Mouse (Mus musculus): Measurements from ENCODE around the gene Slc17a8. TPM values are rescaled to one million over a fixed set of nuclear protein-coding genes. Genes with fewer than 3 reads are reported as not detected.

Gene Slc17a8
- polyA plus RNA-seq, 1 experiment from 2014 or later: 0.59 TPM

- Histone ChIP-seq H3K36me3 (no peaks in the 10 kb centered on the region), H3K9ac (replicated peaks) (no peak overlapping the region), H3K4me3 (no peak overlapping the region), H3K27ac (replicated peaks) (no peak overlapping the region), H3K27me3 (no peaks in the 10 kb centered on the region), H3K9me3 (no peaks in the 10 kb centered on the region), H3K4me2 (replicated peaks) (no peak overlapping the region), H3K4me1 (no peaks in the 10 kb centered on the region)
- WGBS: 90% methylated on average over 4 of the region's 4 CpGs
- ATAC-seq (ENCODE audit: low FRiP score, low read depth): no peak
These were observed 12.1 kb upstream of the Slc17a8 start for GRCm38 (mm10) chr10:89633121-89633520.

GRCm38 (mm10) chr10:89631831-89632230 lies 10.8 kb upstream of the Slc17a8 start:
- Histone ChIP-seq H3K9ac (replicated peaks) (no peak overlapping the region), H3K9me3 (no peaks in the 10 kb centered on the region), H3K4me1 (no peaks in the 10 kb centered on the region), H3K27ac (replicated peaks) (no peak overlapping the region), H3K4me2 (replicated peaks) (no peak overlapping the region), H3K36me3 (no peaks in the 10 kb centered on the region), H3K4me3 (no peak overlapping the region), H3K27me3 (no peaks in the 10 kb centered on the region)
- 62% methylated on average over 5 of the region's 5 CpGs for WGBS
- no peak for ATAC-seq (ENCODE audit: low FRiP score, low read depth)

- Histone ChIP-seq H3K27me3 (no peaks in the 10 kb centered on the region), H3K4me2 (replicated peaks) (no peak overlapping the region), H3K36me3 (no peaks in the 10 kb centered on the region), H3K27ac (replicated peaks) (no peak overlapping the region), H3K9ac (replicated peaks) (no peak overlapping the region), H3K4me3 (no peak overlapping the region), H3K4me1 (no peaks in the 10 kb centered on the region), H3K9me3 (no peaks in the 10 kb centered on the region)
- 0 out of 2 replicates have a peak, but pooled peaks have one; percentile 30 for ATAC-seq (ENCODE audit: low FRiP score, low read depth)
- WGBS: 100% methylated on average over 1 of the region's 1 CpGs
These were observed 9.5 kb upstream of the Slc17a8 start for GRCm38 (mm10) chr10:89630564-89630963.

DNA sequence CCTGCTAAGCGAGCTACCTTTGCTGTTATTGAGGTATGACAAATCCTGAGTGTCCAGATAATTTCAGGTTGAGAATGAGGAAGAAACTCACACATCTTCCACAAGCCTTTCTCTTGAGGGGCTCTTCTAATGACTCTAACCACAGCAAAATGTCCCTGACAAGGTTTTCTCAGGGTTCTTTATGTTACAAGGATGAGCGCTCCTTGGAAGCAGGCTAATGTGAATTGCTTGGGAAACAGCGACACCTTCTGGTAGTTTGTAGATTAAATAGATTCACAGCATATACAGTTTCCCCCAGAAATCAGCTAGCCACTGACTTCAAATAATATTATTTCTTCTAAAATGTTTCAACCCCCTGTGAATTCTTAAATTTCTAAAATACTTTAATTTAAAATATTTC lies 9.0 kb upstream of the Slc17a8 start:
- ATAC-seq (ENCODE audit: low FRiP score, low read depth): peak; percentile 84
- H3K27ac ChIP-seq (replicated peaks): no peak overlapping the region

DNA sequence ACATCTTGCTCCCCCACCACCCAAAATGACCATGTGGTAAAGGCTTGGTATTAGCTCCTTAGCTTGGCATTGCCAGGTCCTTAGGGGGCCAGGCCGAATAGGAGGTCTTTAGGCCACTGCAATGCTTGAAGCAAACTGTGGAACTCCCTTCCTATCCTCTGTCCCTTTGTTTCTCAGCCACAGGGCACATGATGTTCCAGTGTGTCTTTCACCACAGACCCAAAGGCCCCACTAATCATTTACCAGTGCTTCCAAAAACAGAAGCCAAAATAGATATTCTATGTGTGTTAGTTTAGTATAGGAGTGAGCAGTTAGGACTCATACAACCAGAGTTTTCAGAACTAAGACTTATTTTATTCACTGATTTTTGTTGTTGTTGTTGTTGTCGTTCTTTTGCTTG lies 5.7 kb upstream of the Slc17a8 start:
- H3K9ac ChIP-seq (replicated peaks): no peak overlapping the region
- H3K4me1 ChIP-seq: no peaks in the 10 kb centered on the region
- no peak overlapping the region for H3K27ac ChIP-seq (replicated peaks)
- ATAC-seq (ENCODE audit: low FRiP score, low read depth): no peak
- WGBS: 91% methylated on average over 2 of the region's 2 CpGs
- no peak overlapping the region for H3K4me2 ChIP-seq (replicated peaks)
- H3K4me3 ChIP-seq: no peak overlapping the region
- no peaks in the 10 kb centered on the region for H3K27me3 ChIP-seq
- H3K36me3 ChIP-seq: no peaks in the 10 kb centered on the region
- H3K9me3 ChIP-seq: no peaks in the 10 kb centered on the region

More for the DNA sequence above, 9.0 kb upstream of the Slc17a8 start:
- Histone ChIP-seq H3K9ac (replicated peaks) (no peak overlapping the region), H3K4me3 (no peak overlapping the region), H3K4me2 (replicated peaks) (no peak overlapping the region), H3K9me3 (no peaks in the 10 kb centered on the region), H3K36me3 (no peaks in the 10 kb centered on the region), H3K4me1 (no peaks in the 10 kb centered on the region), H3K27me3 (no peaks in the 10 kb centered on the region)
- 23% methylated on average over 3 of the region's 3 CpGs for whole genome bisulfite sequencing

DNA sequence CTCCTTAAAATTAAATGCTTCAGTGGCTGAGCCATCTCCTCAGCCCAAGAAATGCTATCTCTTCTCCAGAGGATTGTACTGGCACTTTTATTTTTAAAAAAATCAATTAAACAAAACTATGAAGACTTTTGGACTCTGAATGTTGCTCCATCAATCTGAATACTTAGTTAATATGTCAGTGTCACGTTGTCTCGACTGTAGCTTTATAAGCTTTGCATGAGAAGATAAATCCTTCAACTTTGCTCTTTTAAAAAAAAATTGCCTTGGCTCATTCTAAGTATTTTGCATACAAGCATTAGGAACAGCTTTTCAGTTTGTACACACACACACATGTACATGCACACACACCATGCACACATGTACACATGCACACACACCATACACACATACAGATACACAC lies 3.1 kb upstream of the Slc17a8 start:
- 95% methylated on average over 2 of the region's 2 CpGs for WGBS
- no peak for ATAC-seq (ENCODE audit: low FRiP score, low read depth)
- Histone ChIP-seq H3K27me3 (no peaks in the 10 kb centered on the region), H3K27ac (replicated peaks) (no peak overlapping the region), H3K4me1 (no peaks in the 10 kb centered on the region), H3K36me3 (no peaks in the 10 kb centered on the region), H3K4me3 (no peak overlapping the region), H3K4me2 (replicated peaks) (no peak overlapping the region), H3K9ac (replicated peaks) (no peak overlapping the region), H3K9me3 (no peaks in the 10 kb centered on the region)

GRCm38 (mm10) chr10:89599311-89599710 lies 21.7 kb downstream of the Slc17a8 start:
- H3K4me3 ChIP-seq: no peak overlapping the region
- no peak for ATAC-seq (ENCODE audit: low FRiP score, low read depth)
- H3K4me1 ChIP-seq: no peaks in the 10 kb centered on the region
- H3K36me3 ChIP-seq: no peaks in the 10 kb centered on the region
- WGBS: 84% methylated on average over 5 of the region's 5 CpGs
- H3K9me3 ChIP-seq: no peaks in the 10 kb centered on the region
- no peak overlapping the region for H3K27ac ChIP-seq (replicated peaks)
- H3K27me3 ChIP-seq: no peaks in the 10 kb centered on the region
- H3K9ac ChIP-seq (replicated peaks): no peak overlapping the region
- no peak overlapping the region for H3K4me2 ChIP-seq (replicated peaks)

GRCm38 (mm10) chr10:89597275-89597674 lies 23.8 kb downstream of the Slc17a8 start:
- no peak overlapping the region for H3K4me2 ChIP-seq (replicated peaks)
- no peak for ATAC-seq (ENCODE audit: low FRiP score, low read depth)
- WGBS: 86% methylated on average over 4 of the region's 4 CpGs

GRCm38 (mm10) chr10:89595935-89596334 lies 25.1 kb downstream of the Slc17a8 start:
- no peaks in the 10 kb centered on the region for H3K27me3 ChIP-seq
- no peaks in the 10 kb centered on the region for H3K9me3 ChIP-seq
- no peak overlapping the region for H3K27ac ChIP-seq (replicated peaks)
- H3K36me3 ChIP-seq: no peaks in the 10 kb centered on the region
- WGBS: 96% methylated on average over 5 of the region's 5 CpGs
- H3K4me1 ChIP-seq: peaks cover 4% of the 10 kb centered on the region; the same call in 1 of the 2 replicates
- H3K4me2 ChIP-seq (replicated peaks): no peak overlapping the region
- ATAC-seq (ENCODE audit: low FRiP score, low read depth): no peak
- H3K9ac ChIP-seq (replicated peaks): no peak overlapping the region
- no peak overlapping the region for H3K4me3 ChIP-seq

More at GRCm38 (mm10) chr10:89597275-89597674, 23.8 kb downstream of the Slc17a8 start:
- Histone ChIP-seq H3K4me3 (no peak overlapping the region), H3K9ac (replicated peaks) (no peak overlapping the region), H3K27me3 (no peaks in the 10 kb centered on the region), H3K9me3 (no peaks in the 10 kb centered on the region), H3K36me3 (no peaks in the 10 kb centered on the region), H3K27ac (replicated peaks) (no peak overlapping the region), H3K4me1 (peaks cover 4% of the 10 kb centered on the region; the same call in 1 of the 2 replicates)

DNA sequence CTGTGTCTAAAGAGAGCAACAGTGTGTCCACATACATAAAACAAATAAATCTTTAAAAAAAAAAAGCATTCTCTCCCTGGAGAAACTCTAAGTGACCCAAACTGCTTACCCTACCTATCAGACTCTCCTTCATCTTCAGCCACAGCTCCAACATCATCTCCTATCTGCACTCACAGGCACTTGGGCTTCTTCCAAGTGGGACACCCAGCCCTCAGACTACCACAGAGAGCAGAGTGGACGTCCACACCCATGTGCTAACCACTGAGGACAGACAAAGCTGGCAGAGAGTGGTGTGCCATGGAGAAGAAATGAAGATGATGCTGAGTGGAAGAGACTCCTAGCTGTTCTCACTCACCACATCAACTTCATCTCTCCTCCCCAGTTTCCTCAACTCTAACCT lies 25.5 kb downstream of the Slc17a8 start:
- no peak overlapping the region for H3K4me2 ChIP-seq (replicated peaks)
- 80% methylated on average over 1 of the region's 1 CpGs for WGBS
- H3K27ac ChIP-seq (replicated peaks): no peak overlapping the region
- H3K36me3 ChIP-seq: no peaks in the 10 kb centered on the region
- H3K9me3 ChIP-seq: no peaks in the 10 kb centered on the region
- no peak for ATAC-seq (ENCODE audit: low FRiP score, low read depth)
- no peaks in the 10 kb centered on the region for H3K27me3 ChIP-seq
- peaks cover 4% of the 10 kb centered on the region; the same call in 1 of the 2 replicates for H3K4me1 ChIP-seq
- no peak overlapping the region for H3K4me3 ChIP-seq
- H3K9ac ChIP-seq (replicated peaks): no peak overlapping the region

DNA sequence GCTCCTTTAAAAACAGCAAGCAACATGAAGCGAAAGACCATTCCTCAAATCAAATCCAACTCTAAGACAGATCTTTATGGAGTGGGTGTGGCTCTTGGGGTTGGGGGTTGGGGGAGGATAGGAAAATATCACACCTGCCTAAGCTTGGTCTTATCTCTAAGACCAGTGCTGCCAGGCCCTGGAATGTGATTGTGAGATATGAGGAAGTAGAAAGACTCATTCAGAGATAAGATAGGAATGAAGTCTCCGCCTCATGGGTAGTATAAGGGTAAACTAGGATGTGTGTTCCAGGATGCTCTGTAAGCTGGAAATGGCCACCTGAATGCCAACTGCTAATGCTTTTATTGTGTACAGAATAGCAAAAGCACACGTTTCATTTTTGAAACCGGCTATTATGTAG lies 26.7 kb downstream of the Slc17a8 start:
- no peak overlapping the region for H3K4me3 ChIP-seq
- no peaks in the 10 kb centered on the region for H3K9me3 ChIP-seq
- WGBS: 92% methylated on average over 4 of the region's 4 CpGs
- no peak overlapping the region for H3K4me2 ChIP-seq (replicated peaks)
- H3K36me3 ChIP-seq: no peaks in the 10 kb centered on the region
- H3K27me3 ChIP-seq: no peaks in the 10 kb centered on the region
- no peak overlapping the region for H3K27ac ChIP-seq (replicated peaks)
- H3K9ac ChIP-seq (replicated peaks): no peak overlapping the region
- peaks cover 4% of the 10 kb centered on the region; the same call in 1 of the 2 replicates for H3K4me1 ChIP-seq
- no peak for ATAC-seq (ENCODE audit: low FRiP score, low read depth)

DNA sequence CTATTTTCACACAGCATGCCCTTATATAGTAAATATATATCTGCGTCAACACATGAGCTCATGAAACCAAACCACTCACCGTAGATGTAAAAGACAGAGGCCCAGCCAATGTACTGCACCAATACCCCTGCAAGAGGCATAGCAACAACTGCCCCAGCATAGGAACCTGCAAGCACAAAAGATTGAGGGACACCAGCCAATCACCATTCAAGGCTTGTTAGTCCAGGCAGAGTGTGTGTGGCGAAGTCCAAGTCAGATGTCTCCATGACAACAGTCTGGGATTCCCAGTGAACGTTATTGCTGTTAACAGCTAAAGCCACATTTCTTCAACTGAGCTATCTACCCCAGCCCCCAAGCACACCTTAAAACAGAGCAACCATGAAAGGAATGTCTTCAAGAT lies 28.3 kb downstream of the Slc17a8 start:
- Histone ChIP-seq H3K4me2 (replicated peaks) (no peak overlapping the region), H3K36me3 (no peaks in the 10 kb centered on the region), H3K27me3 (no peaks in the 10 kb centered on the region), H3K27ac (replicated peaks) (no peak overlapping the region), H3K9me3 (no peaks in the 10 kb centered on the region), H3K4me1 (peaks cover 4% of the 10 kb centered on the region; the same call in 1 of the 2 replicates), H3K4me3 (no peak overlapping the region), H3K9ac (replicated peaks) (no peak overlapping the region)
- ATAC-seq (ENCODE audit: low FRiP score, low read depth): peak; percentile 49; the same call in 1 of the 2 replicates
- 37% methylated on average over 4 of the region's 4 CpGs for whole genome bisulfite sequencing

GRCm38 (mm10) chr10:89589877-89590276 lies 31.2 kb downstream of the Slc17a8 start:
- H3K4me2 ChIP-seq (replicated peaks): no peak overlapping the region
- H3K9me3 ChIP-seq: no peaks in the 10 kb centered on the region
- H3K4me3 ChIP-seq: no peak overlapping the region
- no peaks in the 10 kb centered on the region for H3K36me3 ChIP-seq
- no peak overlapping the region for H3K9ac ChIP-seq (replicated peaks)
- WGBS: 98% methylated on average over 1 of the region's 1 CpGs
- H3K27me3 ChIP-seq: no peaks in the 10 kb centered on the region
- H3K4me1 ChIP-seq: peaks cover 4% of the 10 kb centered on the region; the same call in 1 of the 2 replicates
- H3K27ac ChIP-seq (replicated peaks): no peak overlapping the region
- ATAC-seq (ENCODE audit: low FRiP score, low read depth): no peak

Measured in midbrain, embryonic 12.5 days (tissue).